Mouse (Mus musculus): Measurements from ENCODE around the gene A630095N17Rik. TPM values are rescaled to one million over a fixed set of nuclear protein-coding genes. Genes with fewer than 3 reads are reported as not detected.

The A630095N17Rik gene
- not detected for polyA plus RNA-seq (2015; fragmentation: Illumina TruSeq; extraction: RNeasy Lipid Tissue Mini Kit (QIAGEN cat#74804); ENCODE audit: low read depth, low replicate concordance)

GRCm38 (mm10) chr1:75231664-75232152, at the start of gene A630095N17Rik:
TSS of gene A630095N17Rik (minus strand) at chr1:75232102.

GRCm38 (mm10) chr1:75278228-75278627, 46.3 kb upstream of the A630095N17Rik start, which contains the start of gene Resp18:
TSS of gene Resp18 (minus strand) at chr1:75278415.

GRCm38 (mm10) chr1:75264091-75264880, 32.4 kb upstream of the A630095N17Rik start, which contains the start of gene Ptprn:
TSS of gene Ptprn (minus strand) at chr1:75264502.

DNA sequence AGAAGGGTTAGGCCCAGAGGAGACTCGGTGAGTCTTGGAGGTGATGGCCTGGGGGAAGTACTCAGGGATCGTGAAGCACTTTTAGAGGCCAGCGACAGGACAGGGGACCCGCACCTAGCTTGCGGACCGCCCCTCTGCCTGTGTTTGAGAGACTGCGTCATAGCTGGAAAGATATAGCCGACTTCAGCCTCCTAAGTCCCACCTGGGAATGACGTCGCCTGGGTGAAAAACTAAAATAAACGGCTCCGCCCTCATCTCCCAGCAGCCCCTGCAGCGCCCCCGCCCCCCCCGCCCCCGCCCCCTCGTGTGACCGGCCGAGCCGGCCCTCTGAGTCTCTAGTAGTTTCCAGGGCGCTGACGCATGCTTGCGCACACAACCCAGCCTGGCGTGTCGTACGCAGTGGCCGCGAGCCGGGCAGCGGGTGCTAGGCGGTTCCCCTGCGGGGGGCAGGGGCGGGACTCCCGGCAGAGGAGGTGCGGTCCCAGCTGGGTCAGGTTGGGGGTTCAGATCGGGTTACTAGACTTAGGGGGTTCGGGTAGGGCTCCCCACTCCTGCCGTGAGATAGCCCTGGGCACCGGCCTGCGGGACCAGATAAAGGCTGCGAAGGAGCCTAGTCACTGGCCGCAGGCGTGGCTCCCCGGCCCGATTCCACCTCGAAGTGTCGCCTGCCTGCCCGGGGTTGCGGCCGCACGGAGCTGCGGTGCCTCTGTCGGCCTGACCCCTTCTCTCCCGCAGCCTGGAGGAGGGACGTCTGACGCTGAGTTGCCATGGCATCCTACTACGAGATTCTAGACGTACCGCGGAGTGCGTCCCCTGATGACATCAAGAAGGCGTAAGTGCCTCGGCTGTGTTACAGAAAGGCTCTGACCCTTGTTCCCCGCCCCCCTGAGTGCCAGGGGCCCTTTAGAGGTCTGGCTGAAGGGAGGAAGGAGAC, 4.5 kb upstream of the A630095N17Rik start, which contains the start of gene Dnajb2:
Dnajb2 (plus strand) TSS at position 290 of the 934 bp plus-strand sequence.

DNA sequence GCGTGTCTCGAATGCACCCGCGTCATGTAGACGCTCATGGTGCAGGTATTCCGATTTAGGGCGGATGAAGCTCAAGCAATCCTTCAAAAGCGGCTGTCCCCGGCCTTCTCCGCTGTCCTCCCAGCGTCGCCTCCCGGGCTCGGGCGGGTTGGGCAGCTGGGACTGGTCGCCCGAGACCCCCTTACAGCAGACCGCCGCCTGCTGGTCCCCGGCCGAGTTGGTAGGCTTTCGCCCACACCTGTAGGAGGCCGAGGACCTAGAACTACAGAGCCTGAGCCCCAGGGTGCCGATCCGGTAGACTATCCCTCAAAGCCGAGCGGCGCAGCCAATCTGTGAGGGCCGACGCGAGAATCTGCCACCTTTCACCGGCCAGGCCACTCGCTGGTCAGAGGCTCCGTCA, 12.4 kb downstream of the A630095N17Rik start, which contains the start of gene Tuba4a:
Tuba4a (minus strand) TSS at position 335 of the 400 bp plus-strand sequence.

GRCm38 (mm10) chr1:75210136-75211087, 21.5 kb downstream of the A630095N17Rik start, which contains the start of the genes Glb1l and Stk16:
TSS of gene Glb1l (minus strand) at chr1:75210813.
TSS of gene Stk16 (plus strand) at chr1:75210838.

GRCm38 (mm10) chr1:75191622-75192402, 40.1 kb downstream of the A630095N17Rik start, which contains the start of the genes Ankzf1 and Atg9a:
TSS of gene Ankzf1 (plus strand) at chr1:75192151.
TSS of gene Atg9a (minus strand) at chr1:75192196.

GRCm38 (mm10) chr1:75180105-75180590, 51.8 kb downstream of the A630095N17Rik start, which contains the start of gene Abcb6:
TSS of gene Abcb6 (minus strand) at chr1:75180392.

Other genes with a start within 250 kb of the A630095N17Rik start
- 2.9 TPM for gene Nhej1, start 106.9 kb downstream of the A630095N17Rik start, polyA plus RNA-seq (2015; fragmentation: Illumina TruSeq; extraction: RNeasy Lipid Tissue Mini Kit (QIAGEN cat#74804); ENCODE audit: low read depth, low replicate concordance)
- gene Slc23a3, start 98.2 kb downstream of the A630095N17Rik start, polyA plus RNA-seq (2015; fragmentation: Illumina TruSeq; extraction: RNeasy Lipid Tissue Mini Kit (QIAGEN cat#74804); ENCODE audit: low read depth, low replicate concordance): 1.2 TPM
- 32.5 TPM for gene Cnppd1, start 89.4 kb downstream of the A630095N17Rik start, polyA plus RNA-seq (2015; fragmentation: Illumina TruSeq; extraction: RNeasy Lipid Tissue Mini Kit (QIAGEN cat#74804); ENCODE audit: low read depth, low replicate concordance)
- 177 TPM for gene Retreg2, start 89.3 kb downstream of the A630095N17Rik start, polyA plus RNA-seq (2015; fragmentation: Illumina TruSeq; extraction: RNeasy Lipid Tissue Mini Kit (QIAGEN cat#74804); ENCODE audit: low read depth, low replicate concordance)
- 38.9 TPM for gene Zfand2b, start 63.5 kb downstream of the A630095N17Rik start, polyA plus RNA-seq (2015; fragmentation: Illumina TruSeq; extraction: RNeasy Lipid Tissue Mini Kit (QIAGEN cat#74804); ENCODE audit: low read depth, low replicate concordance)
- 16.0 TPM for gene Abcb6, start 51.7 kb downstream of the A630095N17Rik start, polyA plus RNA-seq (2015; fragmentation: Illumina TruSeq; extraction: RNeasy Lipid Tissue Mini Kit (QIAGEN cat#74804); ENCODE audit: low read depth, low replicate concordance)
- 23.9 TPM for gene Ankzf1, start 40.0 kb downstream of the A630095N17Rik start, polyA plus RNA-seq (2015; fragmentation: Illumina TruSeq; extraction: RNeasy Lipid Tissue Mini Kit (QIAGEN cat#74804); ENCODE audit: low read depth, low replicate concordance)
- 87.2 TPM for gene Atg9a, start 39.9 kb downstream of the A630095N17Rik start, polyA plus RNA-seq (2015; fragmentation: Illumina TruSeq; extraction: RNeasy Lipid Tissue Mini Kit (QIAGEN cat#74804); ENCODE audit: low read depth, low replicate concordance)
- 9.7 TPM for gene Glb1l, start 21.3 kb downstream of the A630095N17Rik start, polyA plus RNA-seq (2015; fragmentation: Illumina TruSeq; extraction: RNeasy Lipid Tissue Mini Kit (QIAGEN cat#74804); ENCODE audit: low read depth, low replicate concordance)
- gene Stk16, start 21.3 kb downstream of the A630095N17Rik start, polyA plus RNA-seq (2015; fragmentation: Illumina TruSeq; extraction: RNeasy Lipid Tissue Mini Kit (QIAGEN cat#74804); ENCODE audit: low read depth, low replicate concordance): 131 TPM
- gene Tuba4a, start 12.2 kb downstream of the A630095N17Rik start, polyA plus RNA-seq (2015; fragmentation: Illumina TruSeq; extraction: RNeasy Lipid Tissue Mini Kit (QIAGEN cat#74804); ENCODE audit: low read depth, low replicate concordance): 815 TPM
- gene Dnajb2, start 4.3 kb upstream of the A630095N17Rik start, polyA plus RNA-seq (2015; fragmentation: Illumina TruSeq; extraction: RNeasy Lipid Tissue Mini Kit (QIAGEN cat#74804); ENCODE audit: low read depth, low replicate concordance): 126 TPM
- 334 TPM for gene Ptprn, start 32.4 kb upstream of the A630095N17Rik start, polyA plus RNA-seq (2015; fragmentation: Illumina TruSeq; extraction: RNeasy Lipid Tissue Mini Kit (QIAGEN cat#74804); ENCODE audit: low read depth, low replicate concordance)
- gene Resp18, start 46.3 kb upstream of the A630095N17Rik start, polyA plus RNA-seq (2015; fragmentation: Illumina TruSeq; extraction: RNeasy Lipid Tissue Mini Kit (QIAGEN cat#74804); ENCODE audit: low read depth, low replicate concordance): 298 TPM
- gene Dnpep, start 85.9 kb upstream of the A630095N17Rik start, polyA plus RNA-seq (2015; fragmentation: Illumina TruSeq; extraction: RNeasy Lipid Tissue Mini Kit (QIAGEN cat#74804); ENCODE audit: low read depth, low replicate concordance): 71.3 TPM
- gene Des, start 128.2 kb upstream of the A630095N17Rik start, polyA plus RNA-seq (2015; fragmentation: Illumina TruSeq; extraction: RNeasy Lipid Tissue Mini Kit (QIAGEN cat#74804); ENCODE audit: low read depth, low replicate concordance): 2.4 TPM
- gene Speg, start 143.2 kb upstream of the A630095N17Rik start, polyA plus RNA-seq (2015; fragmentation: Illumina TruSeq; extraction: RNeasy Lipid Tissue Mini Kit (QIAGEN cat#74804); ENCODE audit: low read depth, low replicate concordance): 92.7 TPM
- gene Gmppa, start 203.8 kb upstream of the A630095N17Rik start, polyA plus RNA-seq (2015; fragmentation: Illumina TruSeq; extraction: RNeasy Lipid Tissue Mini Kit (QIAGEN cat#74804); ENCODE audit: low read depth, low replicate concordance): 61.1 TPM
- 22.7 TPM for gene Asic4, start 218.3 kb upstream of the A630095N17Rik start, polyA plus RNA-seq (2015; fragmentation: Illumina TruSeq; extraction: RNeasy Lipid Tissue Mini Kit (QIAGEN cat#74804); ENCODE audit: low read depth, low replicate concordance)
- gene Chpf, start 247.2 kb upstream of the A630095N17Rik start, polyA plus RNA-seq (2015; fragmentation: Illumina TruSeq; extraction: RNeasy Lipid Tissue Mini Kit (QIAGEN cat#74804); ENCODE audit: low read depth, low replicate concordance): 55.1 TPM
- 55.6 TPM for gene Tmem198, start 247.4 kb upstream of the A630095N17Rik start, polyA plus RNA-seq (2015; fragmentation: Illumina TruSeq; extraction: RNeasy Lipid Tissue Mini Kit (QIAGEN cat#74804); ENCODE audit: low read depth, low replicate concordance)

All from brain, adult 10 weeks (tissue).